In the genomic region with DNA sequence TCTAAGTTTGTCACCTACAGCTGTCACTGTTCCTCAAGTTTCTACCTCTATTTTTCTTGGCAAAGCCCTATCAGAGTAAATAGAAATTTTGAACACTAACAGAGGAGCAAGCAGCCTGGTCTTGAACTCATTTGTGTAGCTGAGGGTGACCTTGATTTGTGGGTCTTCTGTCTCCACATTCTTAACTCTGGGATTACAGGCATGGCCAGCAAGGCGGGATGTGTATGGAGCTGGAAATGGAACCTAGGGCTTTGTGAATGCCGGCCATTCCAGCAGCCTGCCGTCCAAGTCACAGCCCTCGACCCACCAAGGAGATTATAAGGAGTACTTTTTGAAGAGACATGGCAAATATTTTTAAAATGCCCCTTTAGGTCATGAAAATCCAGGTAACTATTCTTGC, we compare ENCODE assay signal across 20 mouse cellular contexts.
"Had no signal": no experiment of that assay in that cellular context is flagged by ENCODE, and none has a peak within 500 bp of the region (broad histone marks: within the 10 kb centered on the region; RNA-seq: fewer than 3 reads in every experiment).

No protein-coding gene starts in this region.

- ATAC-seq: midbrain, embryonic 15.5 days had no signal

- H3K4me3 ChIP-seq: kidney, embryonic 15.5 days; liver, embryonic 13.5 days; midbrain, embryonic 12.5 days; midbrain, embryonic 15.5 days; myocyte; neural tube, embryonic 13.5 days; stomach, embryonic 15.5 days had no signal

- DNase-seq: kidney, adult 11 months; kidney, adult 8-10 months; kidney, postnatal 10 days; kidney, postnatal 36 days; left cerebral cortex, postnatal 4 days; liver; liver, embryonic 13.5 days; lung, adult 2 months; lung, postnatal 14 days; lung, postnatal 4 days; retina, postnatal 1 day; right cerebral cortex, postnatal 25 days; spleen, adult 18-20 months; thymus, postnatal 36 days had no signal

- H3K27ac ChIP-seq: liver, embryonic 13.5 days; midbrain, embryonic 12.5 days; midbrain, embryonic 15.5 days; neural tube, embryonic 13.5 days; stomach, embryonic 15.5 days had no signal

- H3K9me3 ChIP-seq: kidney, embryonic 15.5 days; liver, embryonic 13.5 days; midbrain, embryonic 12.5 days; midbrain, embryonic 15.5 days; neural tube, embryonic 13.5 days; stomach, embryonic 15.5 days had no signal

- H3K9ac ChIP-seq: kidney, embryonic 15.5 days; liver, embryonic 13.5 days; midbrain, embryonic 12.5 days; midbrain, embryonic 15.5 days; neural tube, embryonic 13.5 days; stomach, embryonic 15.5 days had no signal

- H3K36me3 ChIP-seq: kidney, embryonic 15.5 days; liver, embryonic 13.5 days; midbrain, embryonic 12.5 days; midbrain, embryonic 15.5 days; neural tube, embryonic 13.5 days; stomach, embryonic 15.5 days had no signal

- H3K27me3 ChIP-seq: kidney, embryonic 15.5 days; liver, embryonic 13.5 days; midbrain, embryonic 12.5 days; midbrain, embryonic 15.5 days; neural tube, embryonic 13.5 days; stomach, embryonic 15.5 days had no signal

- H3K4me2 ChIP-seq: liver, embryonic 13.5 days; midbrain, embryonic 12.5 days; midbrain, embryonic 15.5 days; neural tube, embryonic 13.5 days; stomach, embryonic 15.5 days had no signal
